Mouse (Mus musculus) neural tube, embryonic 14.5 days (tissue): Measurements from ENCODE around the gene Traf6. TPM values are rescaled to one million over a fixed set of nuclear protein-coding genes. Genes with fewer than 3 reads are reported as not detected.

ENCODE experiments used
- ATAC-seq: fragments of 200-750 bp; cut with Nextera tagmentation; 2 replicates; pipeline ENCODE4 v1.8.0; 2017; ENCODE audit warnings: low read depth, mild to moderate bottlenecking, moderate TSS enrichment, moderate library complexity
- H3K27ac ChIP-seq: fragments of 300-500 bp; sonication (generic); 2 replicates; pipeline ENCODE4 v1.5.1; 2014; ENCODE audit warnings: low read depth, mild to moderate bottlenecking, control low read depth, low read length, moderate library complexity, mixed read lengths
- H3K27me3 ChIP-seq: fragments of 300-500 bp; sonication (generic); 2 replicates; pipeline ENCODE4 v1.6.1; 2014; ENCODE audit warnings: low read length; ENCODE audit not compliant: control insufficient read depth, insufficient read depth
- H3K36me3 ChIP-seq: fragments of 300-500 bp; sonication (generic); 2 replicates; pipeline ENCODE4 v1.6.1; 2014; ENCODE audit warnings: low read length, mixed read lengths; ENCODE audit not compliant: control insufficient read depth, insufficient read depth
- H3K4me1 ChIP-seq: fragments of 300-500 bp; sonication (generic); 2 replicates; pipeline ENCODE4 v1.6.1; 2014; ENCODE audit warnings: low read length; ENCODE audit not compliant: control insufficient read depth, insufficient read depth
- H3K4me2 ChIP-seq: fragments of 300-500 bp; sonication (generic); 2 replicates; pipeline ENCODE4 v1.6.1; 2014; ENCODE audit warnings: mild to moderate bottlenecking, low read depth, low read length, control low read depth
- H3K4me3 ChIP-seq: fragments of 300-500 bp; sonication (generic); 2 replicates; pipeline ENCODE4 v1.5.1; 2014; ENCODE audit warnings: low read depth, low read length, control low read depth, mixed read lengths
- H3K9ac ChIP-seq: fragments of 300-500 bp; sonication (generic); replicated peaks from 2 replicates; pipeline ENCODE4 v1.6.1; 2014; ENCODE audit warnings: low read depth, mild to moderate bottlenecking, control low read depth, low read length, mixed read lengths
- H3K9me3 ChIP-seq: fragments of 300-500 bp; sonication (generic); 2 replicates; pipeline ENCODE4 v1.6.1; 2016; ENCODE audit warnings: low read length; ENCODE audit not compliant: control insufficient read depth
- WGBS: fragments of 180-500 bp; shearing (Covaris S2); extraction: QIAGEN DNeasy Blood & Tissue Kit; methylation state at CpG from one replicate; pipeline ENCODE4 v1.1.7; 2014; 5-methylcytosine and 5-hydroxymethylcytosine counted together
- polyA plus RNA-seq: library from polyadenylated mRNA; unstranded; fragments of >200 nt; fragmentation: Nextera tagmentation; extraction: Ambion mirVana; gene quantifications from 2 replicates; pipeline ENCODE4 v1.2.1, GENCODE M21; 2014

Traf6 gene
- polyA plus RNA-seq, 1 experiment from 2014 or later = 6.4 TPM

GRCm38 (mm10) chr2:101690252-101690827 lies 12.1 kb downstream of the Traf6 start:
- H3K9me3 ChIP-seq = no peaks in the 10 kb centered on the region
- no peak overlapping the region for H3K9ac ChIP-seq
- 90% methylated on average over 9 of the region's 9 CpGs for WGBS
- peaks cover 27% of the 10 kb centered on the region for H3K36me3 ChIP-seq
- H3K4me1 ChIP-seq = no peaks in the 10 kb centered on the region
- ATAC-seq = no peak
- no peak overlapping the region for H3K4me3 ChIP-seq
- H3K27me3 ChIP-seq = no peaks in the 10 kb centered on the region
- no peak overlapping the region for H3K4me2 ChIP-seq
- no peak overlapping the region for H3K27ac ChIP-seq

- Histone ChIP-seq H3K36me3 (peaks cover 29% of the 10 kb centered on the region), H3K9ac (no peak overlapping the region), H3K4me3 (no peak overlapping the region), H3K27ac (no peak overlapping the region), H3K4me1 (no peaks in the 10 kb centered on the region), H3K27me3 (no peaks in the 10 kb centered on the region), H3K9me3 (no peaks in the 10 kb centered on the region), H3K4me2 (no peak overlapping the region)
- no peak for ATAC-seq
- 66% methylated on average over 4 of the region's 4 CpGs for WGBS
Measured at GRCm38 (mm10) chr2:101693043-101693442, 14.8 kb downstream of the Traf6 start.

- WGBS = 62% methylated on average over 5 of the region's 5 CpGs
- H3K9ac ChIP-seq = no peak overlapping the region
- 0 out of 2 replicates have a peak, but pooled peaks have one; percentile 38 for ATAC-seq
Measured at GRCm38 (mm10) chr2:101693577-101694215, 15.5 kb downstream of the Traf6 start.

GRCm38 (mm10) chr2:101695584-101695983 lies 17.4 kb downstream of the Traf6 start:
- H3K4me2 ChIP-seq = no peak overlapping the region
- H3K4me1 ChIP-seq = no peaks in the 10 kb centered on the region
- no peak for ATAC-seq
- H3K36me3 ChIP-seq = peaks cover 19% of the 10 kb centered on the region
- H3K27ac ChIP-seq = no peak overlapping the region
- no peak overlapping the region for H3K9ac ChIP-seq
- H3K4me3 ChIP-seq = no peak overlapping the region
- H3K27me3 ChIP-seq = no peaks in the 10 kb centered on the region
- 88% methylated on average over 7 of the region's 7 CpGs for WGBS
- no peaks in the 10 kb centered on the region for H3K9me3 ChIP-seq

More at GRCm38 (mm10) chr2:101693577-101694215, 15.5 kb downstream of the Traf6 start:
- Histone ChIP-seq H3K4me1 (no peaks in the 10 kb centered on the region), H3K4me2 (no peak overlapping the region), H3K4me3 (no peak overlapping the region), H3K36me3 (peaks cover 29% of the 10 kb centered on the region), H3K27ac (no peak overlapping the region), H3K27me3 (no peaks in the 10 kb centered on the region), H3K9me3 (no peaks in the 10 kb centered on the region)

GRCm38 (mm10) chr2:101699284-101699683 lies 21.1 kb downstream of the Traf6 start:
- Histone ChIP-seq H3K27ac (no peak overlapping the region), H3K27me3 (no peaks in the 10 kb centered on the region), H3K9me3 (no peaks in the 10 kb centered on the region), H3K4me1 (no peaks in the 10 kb centered on the region), H3K36me3 (peaks cover 9% of the 10 kb centered on the region), H3K4me2 (no peak overlapping the region), H3K4me3 (no peak overlapping the region), H3K9ac (no peak overlapping the region)
- no peak for ATAC-seq
- WGBS = 90% methylated on average over 4 of the region's 4 CpGs

GRCm38 (mm10) chr2:101705941-101706485 lies 27.8 kb downstream of the Traf6 start:
- no peaks in the 10 kb centered on the region for H3K4me1 ChIP-seq
- no peaks in the 10 kb centered on the region for H3K36me3 ChIP-seq
- H3K4me2 ChIP-seq = no peak overlapping the region
- no peak overlapping the region for H3K4me3 ChIP-seq
- WGBS = 57% methylated on average over 5 of the region's 5 CpGs
- no peak for ATAC-seq
- H3K9ac ChIP-seq = no peak overlapping the region
- H3K27ac ChIP-seq = no peak overlapping the region
- no peaks in the 10 kb centered on the region for H3K27me3 ChIP-seq
- H3K9me3 ChIP-seq = no peaks in the 10 kb centered on the region

- Histone ChIP-seq H3K4me2 (no peak overlapping the region), H3K9ac (no peak overlapping the region), H3K27ac (no peak overlapping the region), H3K36me3 (no peaks in the 10 kb centered on the region), H3K27me3 (no peaks in the 10 kb centered on the region), H3K4me1 (no peaks in the 10 kb centered on the region), H3K4me3 (no peak overlapping the region), H3K9me3 (no peaks in the 10 kb centered on the region; the same call in 1 of the 2 replicates)
- no peak for ATAC-seq
- WGBS = 81% methylated on average over 3 of the region's 3 CpGs
Measured at GRCm38 (mm10) chr2:101711608-101712007, 33.4 kb downstream of the Traf6 start.

GRCm38 (mm10) chr2:101715650-101716323 lies 37.6 kb downstream of the Traf6 start:
- Histone ChIP-seq H3K4me2 (no peak overlapping the region), H3K27ac (no peak overlapping the region), H3K9ac (no peak overlapping the region), H3K27me3 (no peaks in the 10 kb centered on the region), H3K36me3 (no peaks in the 10 kb centered on the region), H3K4me3 (no peak overlapping the region), H3K9me3 (no peaks in the 10 kb centered on the region; the same call in 1 of the 2 replicates), H3K4me1 (no peaks in the 10 kb centered on the region)
- WGBS = 85% methylated on average over 8 of the region's 8 CpGs
- ATAC-seq = no peak

GRCm38 (mm10) chr2:101717162-101717561 lies 38.9 kb downstream of the Traf6 start:
- no peak overlapping the region for H3K9ac ChIP-seq
- ATAC-seq = no peak
- no peak overlapping the region for H3K4me3 ChIP-seq
- H3K9me3 ChIP-seq = no peaks in the 10 kb centered on the region; the same call in 1 of the 2 replicates
- H3K4me2 ChIP-seq = no peak overlapping the region
- no peaks in the 10 kb centered on the region for H3K36me3 ChIP-seq
- H3K27me3 ChIP-seq = no peaks in the 10 kb centered on the region
- H3K4me1 ChIP-seq = no peaks in the 10 kb centered on the region
- 97% methylated on average over 13 of the region's 13 CpGs for WGBS
- H3K27ac ChIP-seq = no peak overlapping the region
